Mouse (Mus musculus) ES-E14 (cell line): ENCODE results near the gene Cyb5d1. TPM values are rescaled to one million over a fixed set of nuclear protein-coding genes. Genes with fewer than 3 reads are reported as not detected.

ENCODE experiments used
- DNase-seq: peaks from one replicate; pipeline ENCODE4 v3.0.0-alpha.2; 2013; ENCODE audit warnings: low read depth, low spot score
- H3K27ac ChIP-seq: 2 replicates; pipeline ENCODE4 v1.5.1; 2012; ENCODE audit warnings: low read depth, mild to moderate bottlenecking, low read length, moderate library complexity, mixed read lengths; ENCODE audit not compliant: poor library complexity, insufficient read depth, severe bottlenecking
- H3K36me3 ChIP-seq: 2 replicates; pipeline ENCODE4 v1.6.1; 2012; ENCODE audit warnings: mild to moderate bottlenecking, low read length, moderate library complexity, mixed read lengths; ENCODE audit not compliant: control insufficient read depth, poor library complexity, insufficient read depth, severe bottlenecking
- H3K4me1 ChIP-seq, 2 experiments: fragments of 150-350 bp in 1 of 2; sonication (generic) in 1 of 2; 2 replicates each; pipeline ENCODE4 v1.6.1; 2012; ENCODE audit warnings: low read length in 2 of 2, mild to moderate bottlenecking in 1 of 2, mixed read lengths in 1 of 2; ENCODE audit not compliant: control insufficient read depth in 2 of 2, insufficient read depth in 2 of 2, poor library complexity in 1 of 2
- H3K4me3 ChIP-seq, 2 experiments: fragments of 150-350 bp in 1 of 2; sonication (generic) in 1 of 2; 2 replicates each; pipeline ENCODE4 v1.5.1; 2012; ENCODE audit warnings: low read length in 2 of 2, low read depth in 1 of 2, mild to moderate bottlenecking in 1 of 2, mixed read lengths in 1 of 2; ENCODE audit not compliant: insufficient read depth in 1 of 2, poor library complexity in 1 of 2, severe bottlenecking in 1 of 2
- H3K9ac ChIP-seq: 2 replicates; pipeline ENCODE4 v1.6.1; 2012; ENCODE audit warnings: low read depth, mild to moderate bottlenecking, low read length, mixed read lengths; ENCODE audit not compliant: poor library complexity, insufficient read depth, severe bottlenecking
- H3K9me3 ChIP-seq: fragments of 150-350 bp; sonication (generic); 2 replicates; pipeline ENCODE4 v1.6.1; 2012; ENCODE audit warnings: low read depth, mild to moderate bottlenecking, low read length; ENCODE audit not compliant: control insufficient read depth, insufficient read depth
- CHD2 ChIP-seq: IDR thresholded peaks from 2 replicates; pipeline ENCODE4 v1.6.1; 2014; ENCODE audit warnings: mild to moderate bottlenecking, low read depth, low read length, inconsistent platforms
- HCFC1 ChIP-seq: IDR thresholded peaks from 2 replicates; pipeline ENCODE4 v1.6.1; 2012; ENCODE audit warnings: low read length, inconsistent platforms, borderline replicate concordance; ENCODE audit not compliant: insufficient read depth
- MAFK ChIP-seq: IDR thresholded peaks from 2 replicates; pipeline ENCODE4 v1.6.1; 2014; ENCODE audit warnings: mild to moderate bottlenecking, low read depth, low read length, inconsistent platforms; ENCODE audit not compliant: insufficient read depth
- ZC3H11A ChIP-seq: IDR thresholded peaks from 2 replicates; pipeline ENCODE4 v1.6.1; 2012; ENCODE audit warnings: low read depth, mild to moderate bottlenecking, inconsistent platforms, low read length, borderline replicate concordance
- ZNF384 ChIP-seq: IDR thresholded peaks from 2 replicates; pipeline ENCODE4 v1.6.1; 2012; ENCODE audit warnings: low read depth, low read length, inconsistent platforms
- in situ Hi-C, 2 experiments: fragments of 600-800 bp; cut with MboI; formaldehyde crosslinking; loops; one replicate each; pipeline ENCODE4 v1.15.1; 2025; ENCODE audit warnings: low sequenced_read_pairs in 2 of 2, inconsistent platforms in 1 of 2; ENCODE audit not compliant: unreplicated experiment in 2 of 2
- total RNA-seq: library from RNA; depleted of rRNA; stranded (reverse); fragments of 300-350 nt; gene quantifications from 2 replicates; pipeline ENCODE4 v1.2.3, GENCODE M21; 2012

The Cyb5d1 gene
- total RNA-seq, 1 experiment = 29.0 TPM

DNA sequence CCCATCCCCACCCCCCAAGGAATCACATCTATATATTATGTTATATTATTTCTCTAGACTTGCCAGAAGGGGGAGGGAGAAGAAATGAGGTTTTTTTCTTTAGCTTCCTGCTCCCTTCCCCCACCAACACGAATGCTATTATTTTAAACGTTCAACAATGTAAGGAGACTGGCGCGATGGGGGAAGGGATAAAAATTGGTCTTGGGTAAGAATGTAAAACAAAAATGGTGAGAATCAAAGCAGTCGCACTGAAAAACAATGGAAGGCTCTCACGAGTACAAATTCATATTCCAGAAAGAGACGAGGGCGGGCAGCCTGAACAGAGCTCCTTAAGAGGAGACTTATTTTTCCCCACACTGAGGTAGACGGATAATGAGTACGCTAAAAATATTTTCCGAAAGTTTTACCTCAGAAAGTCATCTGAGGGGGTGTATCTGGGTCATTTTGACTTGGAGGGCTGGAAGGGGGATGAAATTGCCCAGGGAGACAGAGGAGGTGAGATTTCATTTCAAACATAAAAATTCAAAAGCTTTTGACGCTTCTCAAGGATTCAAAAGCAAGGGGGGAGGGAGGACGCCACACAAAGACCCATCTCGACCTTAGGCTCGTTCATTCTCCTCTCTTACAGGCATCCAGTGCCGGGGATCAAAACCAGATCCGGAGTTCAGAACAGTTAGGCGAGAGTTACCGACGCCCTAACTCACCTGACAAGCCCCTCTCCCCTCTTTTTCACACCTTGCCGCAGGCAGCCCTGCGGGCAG, 28.4 kb downstream of the Cyb5d1 start:
- in situ Hi-C loops = no loop called here
- Histone ChIP-seq H3K9me3 (no peaks in the 10 kb centered on the region), H3K4me1 (peaks cover 0 to 24% of the 10 kb centered on the region in 2 experiments; a peak in 2 of 4 replicates), H3K36me3 (no peaks in the 10 kb centered on the region), H3K9ac (no peak overlapping the region), H3K27ac (no peak overlapping the region), H3K4me3 (peak overlapping the region in 1 of 2 experiments; percentile 3; a peak in 1 of 4 replicates)
- TF ChIP-seq ZC3H11A (no peak), CHD2 (no peak), HCFC1 (no peak), ZNF384 (no peak), MAFK (no peak)
- DNase-seq = no peak

DNA sequence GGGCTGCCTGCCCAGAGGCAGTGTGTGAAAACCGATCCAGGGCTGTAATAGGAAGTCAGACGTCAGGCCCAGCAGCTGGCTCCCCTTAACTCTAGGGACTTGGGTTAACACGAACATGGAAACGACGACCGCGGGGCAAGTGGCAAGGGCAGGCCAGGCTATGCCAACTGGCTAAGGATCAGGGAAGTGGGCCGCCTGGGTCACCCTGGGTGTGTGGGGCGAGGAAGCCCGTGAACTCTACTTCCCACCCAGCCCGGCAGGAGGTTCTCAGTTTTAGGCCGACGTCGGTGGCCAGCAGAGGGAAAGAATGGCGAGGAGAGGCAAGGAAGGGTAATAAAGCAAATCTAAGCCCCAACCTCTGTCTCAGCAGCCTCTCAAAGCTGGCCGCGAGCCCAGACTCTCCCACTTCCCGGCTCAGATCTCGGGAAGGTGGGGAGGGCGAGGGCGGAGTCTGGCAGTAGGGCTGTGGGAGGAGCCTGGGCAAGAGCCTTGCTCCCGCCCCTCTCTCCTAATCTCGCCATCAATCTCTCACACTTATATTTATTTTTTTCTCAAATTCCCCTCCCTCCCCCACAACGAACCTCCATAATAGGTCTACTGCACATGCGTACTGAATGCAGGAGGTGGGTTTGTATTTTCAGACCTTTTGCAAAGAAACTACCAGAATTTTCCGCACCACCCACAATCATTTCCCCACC, 29.1 kb downstream of the Cyb5d1 start:
- TF ChIP-seq CHD2 (no peak), ZC3H11A (no peak), HCFC1 (no peak), ZNF384 (no peak)
- peaks cover 0 to 19% of the 10 kb centered on the region in 2 experiments; a peak in 2 of 4 replicates for H3K4me1 ChIP-seq
- peak overlapping the region; percentile 36 to 55 for H3K4me3 ChIP-seq
- DNase-seq = peak; percentile 59
- no peak overlapping the region for H3K27ac ChIP-seq
- in situ Hi-C loops = no loop called here
- H3K9me3 ChIP-seq = no peaks in the 10 kb centered on the region
- no peaks in the 10 kb centered on the region for H3K36me3 ChIP-seq
- H3K9ac ChIP-seq = peak overlapping the region; percentile 24

DNA sequence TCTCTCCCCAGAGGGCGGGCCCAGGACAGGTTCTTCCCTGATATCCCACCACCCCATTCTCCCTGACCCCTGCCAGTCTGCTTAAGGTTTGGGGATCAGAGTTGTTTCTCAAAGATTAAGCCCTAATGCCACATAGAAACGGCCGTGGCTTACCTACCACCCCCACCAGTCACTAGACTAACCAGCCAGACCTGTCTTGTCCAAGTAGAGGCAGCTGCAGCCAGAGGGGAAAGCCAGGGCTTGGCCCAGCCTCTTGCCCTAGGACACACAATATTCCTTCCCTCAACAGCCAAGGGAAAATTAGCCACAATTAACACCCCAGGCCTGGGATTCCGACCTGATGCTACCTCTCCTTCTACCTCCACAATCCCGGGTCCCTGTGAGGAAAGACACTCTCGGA, 29.7 kb downstream of the Cyb5d1 start:
- H3K9ac ChIP-seq = peak overlapping the region; percentile 24; the same call in 1 of the 2 replicates
- in situ Hi-C loops = no loop called here
- H3K9me3 ChIP-seq = no peaks in the 10 kb centered on the region
- no peaks in the 10 kb centered on the region for H3K36me3 ChIP-seq
- H3K27ac ChIP-seq = no peak overlapping the region
- H3K4me1 ChIP-seq = peaks cover 0 to 18% of the 10 kb centered on the region in 2 experiments; a peak in 2 of 4 replicates
- DNase-seq = no peak
- peak overlapping the region; percentile 36 to 55; a peak in 3 of 4 replicates for H3K4me3 ChIP-seq
- TF ChIP-seq HCFC1 (no peak), ZNF384 (no peak), MAFK (no peak), CHD2 (no peak), ZC3H11A (no peak)

- DNase-seq = no peak
- no peak for TF ChIP-seq ZC3H11A
- TF ChIP-seq CHD2 = no peak
- no peak for TF ChIP-seq MAFK
- no peak for TF ChIP-seq ZNF384
- no peak for TF ChIP-seq HCFC1
- H3K4me1 ChIP-seq = peaks cover 0 to 17% of the 10 kb centered on the region in 2 experiments; a peak in 2 of 4 replicates
These were observed 30.5 kb downstream of the Cyb5d1 start for GRCm38 (mm10) chr11:69364910-69365309.

More at GRCm38 (mm10) chr11:69364910-69365309, 30.5 kb downstream of the Cyb5d1 start:
- Histone ChIP-seq H3K4me3 (no peak overlapping the region), H3K9me3 (no peaks in the 10 kb centered on the region), H3K36me3 (no peaks in the 10 kb centered on the region; the same call in 1 of the 2 replicates), H3K27ac (no peak overlapping the region), H3K9ac (no peak overlapping the region)
- in situ Hi-C loops = no loop called here
